Mouse (Mus musculus): ENCODE measurements around the gene Uts2r.

DNA sequence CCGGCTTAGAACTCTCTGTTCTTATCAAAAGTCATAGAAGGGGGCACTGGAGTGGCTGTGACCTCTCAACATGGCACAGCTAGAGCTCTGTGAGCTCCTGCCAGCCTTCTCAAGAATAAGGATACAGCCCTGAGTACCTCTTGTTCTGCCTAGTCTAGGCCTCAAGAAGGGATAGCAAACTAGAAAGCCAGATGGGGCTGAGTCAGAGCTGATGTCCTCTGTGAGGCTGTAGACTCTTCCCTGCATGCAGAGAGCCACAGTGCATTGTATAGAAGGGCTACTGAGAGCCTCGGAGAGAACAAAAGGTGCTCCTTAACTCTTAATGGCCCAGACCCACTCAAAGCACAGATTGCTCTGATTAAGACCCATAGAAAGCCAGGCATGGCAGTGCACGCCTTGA, 14.2 kb downstream of the Uts2r start:
- TF ChIP-seq POLR2A (IDR thresholded peaks at IDR 0.05; ENCODE audit: low read depth, low read length) (no peak), CTCF (IDR thresholded peaks at IDR 0.05; ENCODE audit: borderline replicate concordance, insufficient read depth, low read length) (no peak)

Measured in embryonic fibroblast, embryonic 13.5 days (primary cell).